Mouse (Mus musculus): ENCODE data around the gene Cdkn2a.

DNA sequence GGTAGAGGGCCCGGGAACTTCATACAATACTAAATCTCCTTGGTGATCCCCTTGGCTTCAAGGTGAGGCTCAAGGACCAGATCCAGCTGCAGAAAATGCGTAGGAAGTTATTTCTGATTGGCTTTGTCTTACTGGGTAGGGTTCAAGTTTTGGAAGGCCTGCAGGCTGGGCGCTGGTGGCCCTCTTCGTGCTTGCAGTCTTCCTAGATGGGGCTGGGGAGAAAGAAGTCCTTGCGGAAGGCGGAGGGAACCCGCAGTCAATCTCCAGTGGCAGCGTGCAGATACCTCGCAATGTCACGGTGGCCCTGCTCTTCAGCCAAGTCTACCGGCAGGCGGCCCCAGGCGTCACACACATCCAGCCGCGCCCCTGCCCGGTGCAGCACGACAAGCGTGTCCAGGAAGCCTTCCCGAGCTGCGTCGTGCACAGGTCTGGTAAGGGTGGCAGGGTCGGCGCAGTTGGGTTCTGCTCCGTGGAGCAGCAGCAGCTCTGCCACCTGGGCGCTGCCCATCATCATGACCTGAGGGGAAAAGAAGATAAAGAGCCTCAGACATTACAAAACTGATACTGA is 12.4 kb upstream of the Cdkn2a start:
- TF ChIP-seq CTCF (IDR thresholded peaks at IDR 0.05; ENCODE audit: control insufficient read depth, insufficient read depth, low read length) = no peak
- TF ChIP-seq POLR2A (IDR thresholded peaks at IDR 0.05; ENCODE audit: borderline replicate concordance, control insufficient read depth, low read depth, low read length) = no peak

All from bone marrow, adult 2 months (tissue).